Mouse (Mus musculus): ENCODE measurements around the gene Zbtb4.

DNA sequence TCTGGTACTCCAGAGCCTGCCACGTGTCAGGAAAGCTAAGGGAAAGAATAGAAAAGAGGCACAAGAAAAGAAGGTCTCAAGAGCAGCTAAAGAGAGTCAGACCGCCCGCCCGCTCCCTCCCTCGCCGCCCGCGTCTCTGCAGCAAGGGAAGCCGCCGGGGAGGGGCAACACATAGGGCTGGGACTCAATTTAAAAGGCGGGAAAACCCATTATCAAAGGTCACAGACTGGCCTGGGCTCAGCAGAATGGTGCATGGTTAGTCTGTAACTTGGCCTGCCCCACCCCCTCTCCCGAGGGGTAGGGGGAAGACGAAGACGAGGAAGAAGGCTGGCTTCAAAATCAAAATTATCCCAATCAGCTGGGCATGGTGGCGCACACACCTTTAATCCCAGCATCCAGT lies 47.1 kb upstream of the Zbtb4 start:
- TF ChIP-seq POLR2A (IDR thresholded peaks at IDR 0.05; ENCODE audit: control insufficient read depth, extremely low read depth, insufficient read depth, low read length, poor library complexity) (no peak), CTCF (IDR thresholded peaks at IDR 0.05; ENCODE audit: borderline replicate concordance, control insufficient read depth, extremely low read depth, insufficient read depth, low read length, poor library complexity) (no peak)

Data from thymus, adult 2 months (tissue).